Mouse (Mus musculus): ENCODE data around the gene Rnase2b. TPM values are rescaled to one million over a fixed set of nuclear protein-coding genes. Genes with fewer than 3 reads are reported as not detected.
"Not testable (repeated sequence)": the region's sequence is repeated elsewhere in the genome, so short reads cannot be mapped to it uniquely, and the experiment has no call there.

The Rnase2b gene
- polyA plus RNA-seq, 1 experiment from 2014 or later, result not detected

GRCm38 (mm10) chr14:51146685-51147084 is 15.4 kb upstream of the Rnase2b start, which contains the start of gene Rnase1:
Gene Rnase1, minus strand, starts transcription at chr14:51146785.
- 34% methylated on average over 2 of the region's 2 CpGs for WGBS
- DNase-seq (peak; percentile 11), ATAC-seq (ENCODE audit: low FRiP score, low TSS enrichment) (no peak)
- H3K36me3 ChIP-seq (ENCODE audit: control insufficient read depth, insufficient read depth, low read length), result no peaks in the 10 kb centered on the region
- H3K27ac ChIP-seq (replicated peaks; ENCODE audit: low read depth, low read length), result no peak within 1 kb of the TSS
- H3K4me3 ChIP-seq (replicated peaks; ENCODE audit: low read depth, low read length), result no peak within 1 kb of the TSS
- H3K4me2 ChIP-seq (ENCODE audit: low read length), result no peak within 1 kb of the TSS
- H3K9ac ChIP-seq (replicated peaks; ENCODE audit: low read length), result no peak within 1 kb of the TSS
- 0 out of 2 replicates have a peak, but pooled peaks cover 3% of the 10 kb centered on the region for H3K4me1 ChIP-seq (ENCODE audit: control insufficient read depth, insufficient read depth, low read length)
- H3K9me3 ChIP-seq (ENCODE audit: control insufficient read depth, low read length), result no peaks in the 10 kb centered on the region
- no peaks in the 10 kb centered on the region for H3K27me3 ChIP-seq (ENCODE audit: control insufficient read depth, insufficient read depth, low read length)

DNA sequence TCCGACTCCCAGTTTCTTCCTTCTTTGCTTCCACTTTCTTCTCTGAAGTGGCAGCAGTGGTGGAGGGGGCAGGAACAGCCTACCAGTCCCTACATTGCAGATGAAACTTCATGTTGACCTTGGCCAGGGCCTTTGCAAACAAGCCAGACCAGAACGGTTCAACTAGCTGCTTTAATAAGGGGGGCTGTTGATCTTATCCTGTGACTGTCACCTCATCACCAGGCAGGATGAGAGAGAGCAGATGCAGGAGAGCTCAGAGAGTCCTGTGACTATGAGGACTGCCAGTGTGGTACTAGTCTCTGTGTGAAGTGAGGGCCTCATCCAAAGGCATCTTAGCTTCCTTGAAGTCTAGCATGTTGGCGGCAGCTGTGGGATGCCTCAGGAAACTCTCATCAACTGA is 14.1 kb upstream of the Rnase2b start:
- no peaks in the 10 kb centered on the region for H3K36me3 ChIP-seq (ENCODE audit: control insufficient read depth, insufficient read depth, low read length)
- 0 out of 2 replicates have a peak, but pooled peaks cover 3% of the 10 kb centered on the region for H3K4me1 ChIP-seq (ENCODE audit: control insufficient read depth, insufficient read depth, low read length)
- no peaks in the 10 kb centered on the region for H3K27me3 ChIP-seq (ENCODE audit: control insufficient read depth, insufficient read depth, low read length)
- no peak overlapping the region for H3K4me2 ChIP-seq (ENCODE audit: low read length)
- no peak for DNase-seq
- no peak overlapping the region for H3K4me3 ChIP-seq (replicated peaks; ENCODE audit: low read depth, low read length)
- 67% methylated on average over 3 of the region's 3 CpGs for WGBS
- ATAC-seq (ENCODE audit: low FRiP score, low TSS enrichment), result no peak
- no peaks in the 10 kb centered on the region for H3K9me3 ChIP-seq (ENCODE audit: control insufficient read depth, low read length)
- H3K9ac ChIP-seq (replicated peaks; ENCODE audit: low read length), result no peak overlapping the region
- no peak overlapping the region for H3K27ac ChIP-seq (replicated peaks; ENCODE audit: low read depth, low read length)

DNA sequence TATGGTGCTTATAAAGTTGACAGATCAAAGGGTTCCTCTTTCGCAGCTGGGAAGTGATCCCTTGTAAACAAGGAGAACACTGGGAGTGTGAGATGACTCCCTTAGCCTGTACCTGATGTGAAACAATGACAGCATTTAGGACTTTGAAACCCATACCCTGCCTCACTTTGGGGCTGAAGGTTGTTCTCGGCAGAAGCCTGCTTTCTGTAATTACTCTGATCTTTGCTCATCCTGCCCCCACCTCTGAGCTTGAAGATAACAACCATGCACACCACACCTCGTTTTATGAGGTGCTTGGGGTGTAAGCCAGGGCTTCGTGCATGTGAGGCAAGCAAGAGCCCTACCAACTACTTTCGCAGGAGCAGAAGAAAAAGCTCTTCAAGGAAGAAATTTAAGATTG is 12.9 kb upstream of the Rnase2b start:
- H3K9ac ChIP-seq (replicated peaks; ENCODE audit: low read length), result no peak overlapping the region
- H3K4me2 ChIP-seq (ENCODE audit: low read length), result no peak overlapping the region
- ATAC-seq (ENCODE audit: low FRiP score, low TSS enrichment) (no peak), DNase-seq (no peak)
- 72% methylated on average over 5 of the region's 5 CpGs for WGBS
- H3K4me1 ChIP-seq (ENCODE audit: control insufficient read depth, insufficient read depth, low read length), result 0 out of 2 replicates have a peak, but pooled peaks cover 3% of the 10 kb centered on the region
- H3K27ac ChIP-seq (replicated peaks; ENCODE audit: low read depth, low read length), result no peak overlapping the region
- H3K9me3 ChIP-seq (ENCODE audit: control insufficient read depth, low read length), result no peaks in the 10 kb centered on the region
- H3K4me3 ChIP-seq (replicated peaks; ENCODE audit: low read depth, low read length), result no peak overlapping the region
- H3K27me3 ChIP-seq (ENCODE audit: control insufficient read depth, insufficient read depth, low read length), result no peaks in the 10 kb centered on the region
- H3K36me3 ChIP-seq (ENCODE audit: control insufficient read depth, insufficient read depth, low read length), result no peaks in the 10 kb centered on the region

- Histone ChIP-seq H3K9ac (replicated peaks; ENCODE audit: low read length) (no peak overlapping the region), H3K27ac (replicated peaks; ENCODE audit: low read depth, low read length) (no peak overlapping the region), H3K27me3 (ENCODE audit: control insufficient read depth, insufficient read depth, low read length) (no peaks in the 10 kb centered on the region), H3K36me3 (ENCODE audit: control insufficient read depth, insufficient read depth, low read length) (no peaks in the 10 kb centered on the region), H3K4me2 (ENCODE audit: low read length) (no peak overlapping the region), H3K9me3 (ENCODE audit: control insufficient read depth, low read length) (no peaks in the 10 kb centered on the region), H3K4me1 (ENCODE audit: control insufficient read depth, insufficient read depth, low read length) (0 out of 2 replicates have a peak, but pooled peaks cover 3% of the 10 kb centered on the region), H3K4me3 (replicated peaks; ENCODE audit: low read depth, low read length) (no peak overlapping the region)
- DNase-seq (no peak), ATAC-seq (ENCODE audit: low FRiP score, low TSS enrichment) (no peak)
- WGBS, result 87% methylated on average over 3 of the region's 3 CpGs
Observed at GRCm38 (mm10) chr14:51150206-51150831, 11.7 kb upstream of the Rnase2b start.

- Histone ChIP-seq H3K9ac (replicated peaks; ENCODE audit: low read length) (no peak overlapping the region), H3K27me3 (ENCODE audit: control insufficient read depth, insufficient read depth, low read length) (no peaks in the 10 kb centered on the region), H3K27ac (replicated peaks; ENCODE audit: low read depth, low read length) (no peak overlapping the region), H3K9me3 (ENCODE audit: control insufficient read depth, low read length) (no peaks in the 10 kb centered on the region), H3K4me1 (ENCODE audit: control insufficient read depth, insufficient read depth, low read length) (no peaks in the 10 kb centered on the region), H3K4me3 (replicated peaks; ENCODE audit: low read depth, low read length) (no peak overlapping the region), H3K4me2 (ENCODE audit: low read length) (no peak overlapping the region), H3K36me3 (ENCODE audit: control insufficient read depth, insufficient read depth, low read length) (no peaks in the 10 kb centered on the region)
- ATAC-seq (ENCODE audit: low FRiP score, low TSS enrichment) (no peak), DNase-seq (no peak)
- 90% methylated on average over 5 of the region's 5 CpGs for WGBS
Observed at GRCm38 (mm10) chr14:51152249-51152870, 9.7 kb upstream of the Rnase2b start.

DNA sequence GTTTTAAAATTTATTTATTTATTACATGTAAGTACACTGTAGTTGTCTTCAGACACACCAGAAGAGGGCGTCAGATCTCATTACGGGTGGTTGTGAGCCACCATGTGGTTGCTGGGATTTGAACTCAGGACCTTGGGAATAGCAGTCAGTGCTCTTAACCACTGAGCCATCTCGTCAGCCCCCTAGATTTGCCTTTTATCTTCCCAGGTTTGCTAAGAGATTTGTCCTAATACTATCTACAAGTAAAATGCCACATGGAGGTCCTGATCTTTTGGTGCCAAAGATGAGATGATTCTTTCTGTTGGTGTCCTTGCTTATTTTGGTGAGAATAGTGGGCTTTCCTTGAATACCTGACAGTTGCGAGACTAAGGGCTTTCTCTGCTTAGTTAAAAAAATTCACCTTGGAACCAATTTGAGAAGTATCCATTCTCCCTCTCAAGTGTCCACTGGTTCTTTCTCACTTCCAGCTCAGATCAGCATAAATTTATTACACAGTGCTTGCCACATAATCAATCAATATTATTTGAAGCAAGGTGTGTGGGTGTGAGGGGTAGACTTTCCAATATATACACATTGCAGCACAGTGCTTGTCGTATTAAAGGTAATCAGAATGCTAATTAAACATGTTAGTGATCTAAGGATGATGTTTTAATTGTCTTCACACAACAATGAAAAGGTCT is 5.9 kb upstream of the Rnase2b start:
- Histone ChIP-seq H3K4me2 (ENCODE audit: low read length) (no peak overlapping the region), H3K9ac (replicated peaks; ENCODE audit: low read length) (no peak overlapping the region), H3K9me3 (ENCODE audit: control insufficient read depth, low read length) (no peaks in the 10 kb centered on the region), H3K4me3 (replicated peaks; ENCODE audit: low read depth, low read length) (no peak overlapping the region), H3K27me3 (ENCODE audit: control insufficient read depth, insufficient read depth, low read length) (no peaks in the 10 kb centered on the region), H3K27ac (replicated peaks; ENCODE audit: low read depth, low read length) (no peak overlapping the region), H3K4me1 (ENCODE audit: control insufficient read depth, insufficient read depth, low read length) (no peaks in the 10 kb centered on the region), H3K36me3 (ENCODE audit: control insufficient read depth, insufficient read depth, low read length) (no peaks in the 10 kb centered on the region)
- DNase-seq (no peak), ATAC-seq (ENCODE audit: low FRiP score, low TSS enrichment) (no peak)
- WGBS, result 88% methylated on average over 5 of the region's 5 CpGs

- H3K36me3 ChIP-seq (ENCODE audit: control insufficient read depth, insufficient read depth, low read length), result no peaks in the 10 kb centered on the region
- H3K9ac ChIP-seq (replicated peaks; ENCODE audit: low read length), result no peak overlapping the region
- no peaks in the 10 kb centered on the region for H3K9me3 ChIP-seq (ENCODE audit: control insufficient read depth, low read length)
- DNase-seq, result no peak
- no peak for ATAC-seq (ENCODE audit: low FRiP score, low TSS enrichment)
- no peaks in the 10 kb centered on the region for H3K27me3 ChIP-seq (ENCODE audit: control insufficient read depth, insufficient read depth, low read length)
- 87% methylated on average over 4 of the region's 4 CpGs for WGBS
- no peak overlapping the region for H3K4me3 ChIP-seq (replicated peaks; ENCODE audit: low read depth, low read length)
- no peaks in the 10 kb centered on the region for H3K4me1 ChIP-seq (ENCODE audit: control insufficient read depth, insufficient read depth, low read length)
- H3K27ac ChIP-seq (replicated peaks; ENCODE audit: low read depth, low read length), result no peak overlapping the region
- H3K4me2 ChIP-seq (ENCODE audit: low read length), result no peak overlapping the region
Observed at GRCm38 (mm10) chr14:51156736-51157068, 5.4 kb upstream of the Rnase2b start.

DNA sequence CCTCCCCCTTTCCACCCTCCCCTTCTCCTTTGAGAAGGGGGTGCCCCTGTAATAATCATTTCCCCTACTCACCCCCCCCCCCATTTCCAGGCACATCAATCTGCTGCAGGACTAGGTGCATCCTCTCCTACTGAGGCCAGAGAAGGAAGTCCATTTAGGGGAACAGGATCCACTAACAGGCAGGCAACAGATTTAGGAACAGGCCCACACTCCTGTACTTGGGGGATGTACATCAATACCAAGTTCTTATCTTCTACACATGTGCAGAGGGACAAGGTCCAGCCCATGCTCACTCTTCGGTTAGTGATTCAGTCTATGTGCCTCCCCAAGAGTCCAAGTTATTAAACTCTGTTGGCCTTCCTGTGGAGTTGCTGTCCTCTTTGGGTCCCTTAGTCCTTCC is 5.0 kb upstream of the Rnase2b start:
- no peak for ATAC-seq (ENCODE audit: low FRiP score, low TSS enrichment)
- no peaks in the 10 kb centered on the region for H3K4me1 ChIP-seq (ENCODE audit: control insufficient read depth, insufficient read depth, low read length)

DNA sequence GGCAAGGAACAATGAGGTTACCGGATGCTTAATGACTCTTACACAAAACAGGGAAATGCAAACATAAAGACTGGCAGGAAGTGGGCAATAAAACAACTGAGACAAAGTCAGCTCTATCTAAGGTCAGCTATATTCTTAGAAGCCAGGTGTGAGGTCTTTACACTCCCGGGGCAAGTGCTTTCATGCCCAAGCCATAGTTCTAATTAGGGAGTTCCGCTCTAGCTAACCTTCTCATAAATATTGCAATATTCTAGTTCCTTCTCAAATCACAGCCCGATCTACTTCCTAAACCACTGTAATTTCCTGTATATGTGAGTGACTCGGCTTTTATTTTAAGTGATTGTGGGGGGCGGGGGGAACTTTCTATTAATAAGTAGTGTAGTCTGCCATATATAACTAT is 1.3 kb downstream of the Rnase2b start:
- H3K36me3 ChIP-seq (ENCODE audit: control insufficient read depth, insufficient read depth, low read length); DNase-seq; ATAC-seq (ENCODE audit: low FRiP score, low TSS enrichment); H3K4me1 ChIP-seq (ENCODE audit: control insufficient read depth, insufficient read depth, low read length); H3K27ac ChIP-seq (replicated peaks; ENCODE audit: low read depth, low read length); H3K9ac ChIP-seq (replicated peaks; ENCODE audit: low read length); H3K4me3 ChIP-seq (replicated peaks; ENCODE audit: low read depth, low read length); H3K27me3 ChIP-seq (ENCODE audit: control insufficient read depth, insufficient read depth, low read length); H3K4me2 ChIP-seq (ENCODE audit: low read length); H3K9me3 ChIP-seq (ENCODE audit: control insufficient read depth, low read length): not testable (repeated sequence)
- WGBS, result 94% methylated on average over 6 of the region's 6 CpGs

More for the DNA sequence above, 5.0 kb upstream of the Rnase2b start:
- Histone ChIP-seq H3K9ac (replicated peaks; ENCODE audit: low read length) (no peak overlapping the region), H3K27me3 (ENCODE audit: control insufficient read depth, insufficient read depth, low read length) (no peaks in the 10 kb centered on the region), H3K9me3 (ENCODE audit: control insufficient read depth, low read length) (no peaks in the 10 kb centered on the region), H3K27ac (replicated peaks; ENCODE audit: low read depth, low read length) (no peak overlapping the region), H3K36me3 (ENCODE audit: control insufficient read depth, insufficient read depth, low read length) (no peaks in the 10 kb centered on the region), H3K4me2 (ENCODE audit: low read length) (no peak overlapping the region), H3K4me3 (replicated peaks; ENCODE audit: low read depth, low read length) (no peak overlapping the region)
- DNase-seq, result no peak
- WGBS, result 100% methylated on average over 1 of the region's 1 CpGs

Measured in midbrain, embryonic 14.5 days (tissue).